Mouse (Mus musculus) embryonic facial prominence, embryonic 13.5 days (tissue): ENCODE measurements around the gene Gprc5c. TPM values are rescaled to one million over a fixed set of nuclear protein-coding genes. Genes with fewer than 3 reads are reported as not detected.

Experiments
- ATAC-seq: fragments of 200-750 bp; cut with Nextera tagmentation; 2 replicates; pipeline ENCODE4 v1.8.0; 2017; ENCODE audit warnings: low read depth; ENCODE audit not compliant: insufficient number of reproducible peaks, insufficient read depth, low FRiP score, low TSS enrichment
- H3K27ac ChIP-seq: fragments of 300-500 bp; sonication (generic); 2 replicates; pipeline ENCODE4 v1.5.1; 2015; ENCODE audit warnings: moderate library complexity, mild to moderate bottlenecking, inconsistent platforms
- H3K27me3 ChIP-seq: fragments of 300-500 bp; sonication (generic); 2 replicates; pipeline ENCODE4 v1.6.1; 2015; ENCODE audit warnings: mild to moderate bottlenecking, inconsistent platforms
- H3K36me3 ChIP-seq: fragments of 300-500 bp; sonication (generic); 2 replicates; pipeline ENCODE4 v1.6.1; 2015; ENCODE audit warnings: mild to moderate bottlenecking, inconsistent platforms
- H3K4me1 ChIP-seq: fragments of 300-500 bp; sonication (generic); 2 replicates; pipeline ENCODE4 v1.6.1; 2015; ENCODE audit warnings: inconsistent platforms
- H3K4me2 ChIP-seq: fragments of 300-500 bp; sonication (generic); 2 replicates; pipeline ENCODE4 v1.6.1; 2015; ENCODE audit warnings: moderate library complexity, mild to moderate bottlenecking, inconsistent platforms
- H3K4me3 ChIP-seq: fragments of 300-500 bp; sonication (generic); 2 replicates; pipeline ENCODE4 v1.5.1; 2015; ENCODE audit warnings: mild to moderate bottlenecking, inconsistent platforms
- H3K9ac ChIP-seq: fragments of 300-500 bp; sonication (generic); 2 replicates; pipeline ENCODE4 v1.6.1; 2015; ENCODE audit warnings: mild to moderate bottlenecking, inconsistent platforms
- H3K9me3 ChIP-seq: fragments of 300-500 bp; sonication (generic); 2 replicates; pipeline ENCODE4 v1.6.1; 2016; ENCODE audit warnings: inconsistent platforms
- WGBS: fragments of 180-500 bp; shearing (Covaris S2); methylation state at CpG from one replicate; pipeline ENCODE4 v1.1.7; 2015; ENCODE audit warnings: mixed read lengths; 5-methylcytosine and 5-hydroxymethylcytosine counted together
- polyA plus RNA-seq: library from polyadenylated mRNA; unstranded; fragments of >200 nt; fragmentation: Nextera tagmentation; extraction: Ambion mirVana; gene quantifications from 2 replicates; pipeline ENCODE4 v1.2.1, GENCODE M21; 2015

Gene Gprc5c
- polyA plus RNA-seq, result 44.4 and 44.8 TPM in 2 replicates

GRCm38 (mm10) chr11:114850452-114851268 lies at the start of gene Gprc5c:
TSS of gene Gprc5c (plus strand) at chr11:114851152.
- H3K27me3 ChIP-seq, result no peaks in the 10 kb centered on the region; the same call in 1 of the 2 replicates

GRCm38 (mm10) chr11:114801906-114802305 lies 49.0 kb upstream of the Gprc5c start:
- H3K9me3 ChIP-seq, result no peaks in the 10 kb centered on the region
- peaks cover 9% of the 10 kb centered on the region; the same call in 1 of the 2 replicates for H3K4me1 ChIP-seq
- no peaks in the 10 kb centered on the region for H3K27me3 ChIP-seq
- no peak for ATAC-seq
- H3K36me3 ChIP-seq, result no peaks in the 10 kb centered on the region
- H3K27ac ChIP-seq, result no peak overlapping the region
- no peak overlapping the region for H3K9ac ChIP-seq
- H3K4me3 ChIP-seq, result no peak overlapping the region
- H3K4me2 ChIP-seq, result no peak overlapping the region
- 91% methylated on average over 1 of the region's 1 CpGs for WGBS

More at GRCm38 (mm10) chr11:114850452-114851268, at the start of gene Gprc5c:
- peak within 1 kb of the TSS; percentile 97 for H3K4me2 ChIP-seq
- H3K4me3 ChIP-seq, result peak within 1 kb of the TSS; percentile 75
- H3K9ac ChIP-seq, result peak within 1 kb of the TSS; percentile 91
- peak within 1 kb of the TSS; percentile 94 for H3K27ac ChIP-seq
- no peaks in the 10 kb centered on the region for H3K36me3 ChIP-seq
- peaks cover 44% of the 10 kb centered on the region for H3K4me1 ChIP-seq
- ATAC-seq, result no peak
- WGBS, result under 1% methylated on average over 38 of the region's 43 CpGs
- no peaks in the 10 kb centered on the region for H3K9me3 ChIP-seq

- Histone ChIP-seq H3K27ac (no peak overlapping the region), H3K4me3 (no peak overlapping the region), H3K36me3 (no peaks in the 10 kb centered on the region), H3K4me2 (no peak overlapping the region), H3K9me3 (no peaks in the 10 kb centered on the region), H3K27me3 (no peaks in the 10 kb centered on the region), H3K9ac (no peak overlapping the region), H3K4me1 (peaks cover 14% of the 10 kb centered on the region; the same call in 1 of the 2 replicates)
- WGBS, result 64% methylated on average over 15 of the region's 15 CpGs
- no peak for ATAC-seq
These were observed 48.2 kb upstream of the Gprc5c start for GRCm38 (mm10) chr11:114802540-114803267.

GRCm38 (mm10) chr11:114803990-114804389 lies 47.0 kb upstream of the Gprc5c start:
- no peak overlapping the region for H3K27ac ChIP-seq
- H3K36me3 ChIP-seq, result no peaks in the 10 kb centered on the region
- H3K27me3 ChIP-seq, result no peaks in the 10 kb centered on the region
- H3K4me1 ChIP-seq, result peaks cover 14% of the 10 kb centered on the region; the same call in 1 of the 2 replicates
- no peak overlapping the region for H3K4me2 ChIP-seq
- 42% methylated on average over 8 of the region's 8 CpGs for WGBS
- H3K9me3 ChIP-seq, result no peaks in the 10 kb centered on the region
- no peak overlapping the region for H3K9ac ChIP-seq
- ATAC-seq, result no peak
- H3K4me3 ChIP-seq, result no peak overlapping the region

DNA sequence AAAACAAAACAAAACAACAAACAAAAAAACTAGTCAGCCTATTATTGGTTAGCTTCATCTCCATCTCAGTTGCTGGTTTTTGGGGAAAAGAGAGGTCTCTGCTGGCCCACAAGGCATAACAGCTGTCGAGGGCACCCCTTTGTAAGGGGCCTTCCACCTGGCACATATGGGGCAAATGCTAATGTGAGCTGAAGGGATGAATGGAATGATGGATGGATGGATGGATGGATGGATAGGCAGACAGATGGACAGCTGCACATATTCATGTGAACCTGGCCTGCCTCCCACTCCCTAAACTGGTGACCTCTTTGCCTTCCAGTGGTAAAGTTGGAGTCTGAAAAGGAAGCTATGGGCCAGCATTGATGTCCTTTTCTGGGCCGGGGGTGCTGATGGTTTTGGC lies 43.9 kb upstream of the Gprc5c start:
- H3K27ac ChIP-seq, result no peak overlapping the region
- 66% methylated on average over 2 of the region's 2 CpGs for WGBS
- no peak overlapping the region for H3K4me2 ChIP-seq
- H3K9ac ChIP-seq, result no peak overlapping the region
- H3K4me3 ChIP-seq, result no peak overlapping the region
- no peaks in the 10 kb centered on the region for H3K9me3 ChIP-seq
- no peaks in the 10 kb centered on the region for H3K36me3 ChIP-seq
- no peak for ATAC-seq
- H3K27me3 ChIP-seq, result no peaks in the 10 kb centered on the region
- H3K4me1 ChIP-seq, result peaks cover 22% of the 10 kb centered on the region

DNA sequence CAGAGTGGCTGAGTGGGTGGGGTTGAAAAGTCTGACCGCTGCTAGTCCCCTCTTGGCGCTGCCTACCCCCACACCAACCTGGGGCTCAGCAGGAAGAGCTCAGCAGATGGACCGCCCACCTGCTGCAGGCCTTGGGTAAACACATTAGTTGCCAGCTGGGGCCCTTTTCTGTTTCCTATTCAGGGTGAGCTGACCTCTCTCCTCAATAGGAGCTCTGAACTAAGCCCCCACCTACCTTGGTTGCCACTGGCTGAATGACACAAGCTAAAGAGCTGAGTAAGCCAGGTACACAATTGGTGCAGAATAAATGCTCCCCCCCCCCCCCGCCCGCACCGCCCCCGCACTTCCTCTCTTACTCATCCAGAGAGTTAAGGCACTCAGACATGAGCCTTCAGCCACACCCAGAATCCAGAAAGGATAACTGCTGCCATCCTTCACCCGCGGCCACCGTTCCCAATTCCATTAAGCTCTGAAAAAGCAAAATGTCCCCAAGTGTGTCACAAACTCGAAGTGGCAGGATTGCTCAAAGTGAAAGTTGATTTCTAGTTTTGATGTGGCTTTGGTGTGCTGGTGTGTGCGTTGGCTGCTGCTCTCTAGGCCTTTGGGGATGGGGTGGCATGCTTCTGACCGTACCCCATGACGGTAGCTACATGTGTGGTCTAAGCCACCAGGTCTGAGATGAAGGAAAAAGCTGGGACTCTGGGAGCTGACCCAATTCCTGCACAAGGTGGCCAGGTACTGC lies 43.1 kb upstream of the Gprc5c start:
- H3K27ac ChIP-seq, result no peak overlapping the region
- H3K4me3 ChIP-seq, result no peak overlapping the region
- no peak overlapping the region for H3K9ac ChIP-seq
- WGBS, result 25% methylated on average over 14 of the region's 14 CpGs
- no peak for ATAC-seq
- H3K27me3 ChIP-seq, result no peaks in the 10 kb centered on the region
- H3K9me3 ChIP-seq, result no peaks in the 10 kb centered on the region
- no peaks in the 10 kb centered on the region for H3K36me3 ChIP-seq
- H3K4me2 ChIP-seq, result no peak overlapping the region
- H3K4me1 ChIP-seq, result peaks cover 23% of the 10 kb centered on the region

- Histone ChIP-seq H3K27me3 (no peaks in the 10 kb centered on the region), H3K4me1 (peaks cover 21% of the 10 kb centered on the region), H3K9ac (no peak overlapping the region), H3K4me3 (no peak overlapping the region), H3K36me3 (no peaks in the 10 kb centered on the region), H3K27ac (no peak overlapping the region), H3K4me2 (no peak overlapping the region), H3K9me3 (no peaks in the 10 kb centered on the region)
- 81% methylated on average over 1 of the region's 1 CpGs for WGBS
- ATAC-seq, result no peak
These were observed 41.6 kb upstream of the Gprc5c start for GRCm38 (mm10) chr11:114809371-114809770.

- peak overlapping the region; percentile 7; the same call in 1 of the 2 replicates for H3K27ac ChIP-seq
- no peaks in the 10 kb centered on the region for H3K36me3 ChIP-seq
- no peak for ATAC-seq
- no peaks in the 10 kb centered on the region for H3K9me3 ChIP-seq
- 4% methylated on average over 4 of the region's 4 CpGs for WGBS
- H3K4me3 ChIP-seq, result no peak overlapping the region
- peaks cover 21% of the 10 kb centered on the region for H3K4me1 ChIP-seq
- no peak overlapping the region for H3K4me2 ChIP-seq
- H3K9ac ChIP-seq, result no peak overlapping the region
- H3K27me3 ChIP-seq, result no peaks in the 10 kb centered on the region
These were observed 40.6 kb upstream of the Gprc5c start for GRCm38 (mm10) chr11:114810344-114810743.

DNA sequence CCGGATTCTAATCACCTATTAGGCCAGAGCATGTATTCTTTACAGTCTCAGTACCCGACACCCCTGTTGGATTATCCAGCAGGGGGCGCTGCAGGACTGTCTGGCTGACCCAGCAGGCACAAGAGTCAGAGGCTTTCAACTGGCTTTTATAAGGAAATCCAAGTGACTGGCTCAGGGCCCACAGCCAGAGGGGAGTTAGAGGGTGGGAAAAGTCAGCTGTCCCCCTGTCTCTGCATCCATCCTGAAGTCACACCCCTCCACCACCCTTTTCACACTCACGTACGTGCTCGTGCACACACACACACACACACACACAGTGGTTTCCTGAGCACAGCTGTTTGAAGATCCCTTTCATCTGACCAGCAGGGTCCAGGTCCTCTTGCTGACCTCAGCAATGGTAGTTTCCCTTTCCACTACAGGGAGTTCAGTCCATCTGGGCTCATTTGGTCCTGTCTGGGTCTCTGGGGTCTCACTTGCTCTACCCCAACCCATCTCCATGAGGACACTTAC lies 38.2 kb upstream of the Gprc5c start:
- Histone ChIP-seq H3K27ac (no peak overlapping the region), H3K4me3 (no peak overlapping the region), H3K27me3 (no peaks in the 10 kb centered on the region), H3K4me1 (peaks cover 12% of the 10 kb centered on the region), H3K9ac (no peak overlapping the region), H3K9me3 (no peaks in the 10 kb centered on the region), H3K4me2 (no peak overlapping the region), H3K36me3 (no peaks in the 10 kb centered on the region)
- 14% methylated on average over 6 of the region's 6 CpGs for WGBS
- no peak for ATAC-seq

- H3K27me3 ChIP-seq, result no peaks in the 10 kb centered on the region
- H3K4me3 ChIP-seq, result no peak overlapping the region
- H3K9ac ChIP-seq, result no peak overlapping the region
- ATAC-seq, result no peak
- H3K4me1 ChIP-seq, result peaks cover 20% of the 10 kb centered on the region
- H3K36me3 ChIP-seq, result no peaks in the 10 kb centered on the region
- H3K4me2 ChIP-seq, result no peak overlapping the region
- WGBS, result 73% methylated on average over 11 of the region's 11 CpGs
- H3K27ac ChIP-seq, result no peak overlapping the region
- H3K9me3 ChIP-seq, result no peaks in the 10 kb centered on the region
These were observed 35.9 kb upstream of the Gprc5c start for GRCm38 (mm10) chr11:114814873-114815592.

DNA sequence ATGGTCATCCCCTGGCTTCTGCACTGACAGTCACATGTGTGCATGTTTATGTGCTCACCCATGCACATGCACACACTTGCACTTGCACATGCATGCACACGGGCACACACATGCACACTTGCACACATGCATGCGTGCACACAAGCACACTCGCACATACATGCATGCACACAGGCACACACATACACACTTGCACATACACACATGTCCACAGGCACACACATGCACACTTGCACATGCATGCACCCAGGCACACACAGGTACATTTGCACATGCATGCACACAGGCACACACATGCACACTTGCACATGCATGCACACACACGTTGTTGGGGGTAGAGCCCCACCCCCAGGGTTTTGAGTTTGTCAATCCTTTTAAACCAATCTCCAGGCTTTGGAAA lies 34.0 kb upstream of the Gprc5c start:
- H3K36me3 ChIP-seq, result no peaks in the 10 kb centered on the region
- no peak overlapping the region for H3K27ac ChIP-seq
- H3K4me3 ChIP-seq, result no peak overlapping the region
- H3K4me2 ChIP-seq, result no peak overlapping the region
- no peak for ATAC-seq
- peaks cover 24% of the 10 kb centered on the region for H3K4me1 ChIP-seq
- 90% methylated on average over 4 of the region's 4 CpGs for WGBS
- H3K9ac ChIP-seq, result no peak overlapping the region
- no peaks in the 10 kb centered on the region for H3K27me3 ChIP-seq
- H3K9me3 ChIP-seq, result no peaks in the 10 kb centered on the region
